Mouse (Mus musculus) liver, adult 2 months (tissue): ENCODE measurements at regions not wholly inside any gene's neighbourhood (a gene's known extent, or its start where the extent isn't known, plus 50 kb on each side); places are given as distances from the start of the nearest gene placed in this dataset.

Experiments used
- CTCF ChIP-seq: fragments of 200-500 bp; IDR thresholded peaks from 2 replicates; pipeline ENCODE4 v1.5.1; 2011; ENCODE audit warnings: low read depth, low read length, control low read depth
- POLR2A ChIP-seq: fragments of 200-500 bp; IDR thresholded peaks from 2 replicates; pipeline ENCODE4 v1.6.1; 2011; ENCODE audit warnings: low read length, control low read depth; ENCODE audit not compliant: insufficient read depth; ENCODE audit errors: extremely low read depth

- TF ChIP-seq POLR2A (no peak), CTCF (no peak)
Measured at GRCm38 (mm10) chr16:47204672-47205307, 706.5 kb upstream of the Nectin3 start.
